Mouse (Mus musculus): ENCODE results near the gene Ccdc167.
"Not testable (repeated sequence)": the region's sequence is repeated elsewhere in the genome, so short reads cannot be mapped to it uniquely, and the experiment has no call there.

Ccdc167 gene

DNA sequence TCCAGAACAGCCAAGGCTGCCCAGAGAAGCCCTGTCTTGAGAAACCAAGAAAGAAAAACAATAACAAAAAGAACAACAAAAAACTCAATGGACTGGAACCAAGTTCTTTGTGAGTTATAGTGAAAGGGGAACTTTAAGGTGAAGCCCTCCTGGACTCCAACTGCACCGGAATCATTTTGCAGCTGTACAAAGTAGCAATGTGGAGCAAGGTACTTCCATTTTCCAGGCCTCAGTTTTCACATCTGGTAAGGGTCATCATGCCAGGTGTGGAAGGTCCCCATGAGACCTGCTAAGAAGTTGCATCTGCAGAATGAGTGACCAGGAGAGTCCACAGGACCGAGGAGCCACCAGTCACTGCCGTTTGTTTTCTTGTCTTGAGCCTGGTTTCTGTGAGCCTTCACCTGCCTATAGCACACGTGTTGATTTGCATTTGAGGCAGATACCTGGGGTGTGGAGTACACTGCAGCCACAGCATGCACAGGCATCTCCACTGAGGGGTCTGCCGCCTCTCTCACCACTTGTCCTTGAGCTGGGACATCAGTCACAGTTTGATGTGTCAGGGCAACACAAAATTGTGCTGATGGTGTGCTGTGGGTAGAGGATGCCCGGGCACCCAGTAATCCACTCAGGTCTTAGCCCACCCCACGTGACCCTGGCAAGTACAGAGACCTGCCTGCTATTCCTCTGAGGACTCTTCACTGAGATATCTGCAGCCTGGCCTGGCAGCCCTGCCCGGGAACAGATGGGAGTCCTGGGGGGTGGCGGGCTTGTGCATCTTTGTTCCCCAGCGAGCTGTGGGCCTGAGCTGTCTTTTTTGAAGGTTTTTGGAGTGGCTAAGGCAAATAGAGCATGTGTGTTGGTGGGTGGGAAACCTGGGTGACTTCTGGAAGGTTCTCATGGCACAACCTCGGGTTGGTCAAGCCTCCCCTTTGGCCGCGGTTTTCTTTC lies 3.1 kb upstream of the Ccdc167 start:
- DNase-seq, result peak; percentile 85 to 90

DNA sequence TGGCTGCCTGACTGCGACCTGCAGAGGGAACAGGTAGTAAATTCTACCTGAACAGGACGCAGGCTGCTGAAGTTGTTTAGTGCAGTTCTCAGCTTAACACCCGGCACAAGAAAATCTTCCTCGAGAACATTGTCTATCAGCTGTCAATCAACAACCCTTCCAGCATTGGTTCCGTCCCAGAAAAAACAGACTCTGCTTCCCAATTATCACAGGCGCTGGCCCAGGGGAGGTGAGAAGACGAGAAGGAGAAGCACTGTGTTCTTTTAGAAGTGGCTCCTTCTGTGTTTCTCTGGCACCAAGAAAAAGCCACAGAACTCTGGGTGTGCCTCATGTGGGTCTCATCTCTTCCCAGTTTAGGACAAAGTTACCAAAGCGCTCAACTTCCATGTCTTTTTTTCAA lies 1.8 kb upstream of the Ccdc167 start:
- DNase-seq, result no peak

DNA sequence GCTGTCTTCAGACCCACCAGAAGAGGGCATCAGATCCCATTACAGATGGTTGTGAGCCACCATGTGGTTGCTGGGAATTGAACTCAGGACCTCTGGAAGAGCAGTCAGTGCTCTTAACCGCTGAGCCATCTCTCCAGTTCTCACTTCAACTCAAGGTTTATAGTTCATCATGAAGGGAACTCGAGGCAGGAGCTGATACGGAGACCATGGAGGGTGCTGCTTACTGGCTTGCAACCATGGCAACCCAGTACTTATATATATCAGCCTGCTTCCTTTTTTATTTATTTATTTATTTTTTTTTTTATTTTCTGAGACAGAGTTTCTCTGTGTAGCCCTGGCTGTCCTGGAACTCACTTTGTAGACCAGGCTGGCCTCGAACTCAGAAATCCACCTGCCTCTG lies 3.1 kb downstream of the Ccdc167 start:
- not testable (repeated sequence) for DNase-seq

DNA sequence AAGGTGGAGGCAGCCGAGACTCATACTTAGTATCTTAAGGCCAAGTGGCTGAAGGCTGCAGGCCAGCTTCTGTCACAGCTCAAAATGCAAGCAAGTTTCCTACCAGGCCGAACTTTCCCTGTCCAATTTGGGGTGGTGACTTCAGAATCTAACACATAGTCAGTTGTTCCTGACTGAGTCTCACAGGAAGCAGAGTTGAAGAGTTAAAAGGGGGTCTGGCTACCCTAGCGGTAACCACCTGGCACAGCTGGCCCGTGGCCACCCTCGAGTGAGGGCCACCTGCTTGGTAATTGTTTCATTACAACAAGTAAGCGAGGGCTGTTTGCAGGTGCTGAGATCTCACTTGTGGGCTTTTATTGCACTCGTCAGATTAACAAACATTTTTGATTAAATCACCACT lies 4.3 kb downstream of the Ccdc167 start:
- peak; percentile 77 to 83 for DNase-seq

- DNase-seq, result no peak
These were observed 5.0 kb downstream of the Ccdc167 start for GRCm38 (mm10) chr17:29711745-29712431.

GRCm38 (mm10) chr17:29711076-29711744 lies 5.6 kb downstream of the Ccdc167 start:
- DNase-seq, result peak; percentile 92 to 93

DNA sequence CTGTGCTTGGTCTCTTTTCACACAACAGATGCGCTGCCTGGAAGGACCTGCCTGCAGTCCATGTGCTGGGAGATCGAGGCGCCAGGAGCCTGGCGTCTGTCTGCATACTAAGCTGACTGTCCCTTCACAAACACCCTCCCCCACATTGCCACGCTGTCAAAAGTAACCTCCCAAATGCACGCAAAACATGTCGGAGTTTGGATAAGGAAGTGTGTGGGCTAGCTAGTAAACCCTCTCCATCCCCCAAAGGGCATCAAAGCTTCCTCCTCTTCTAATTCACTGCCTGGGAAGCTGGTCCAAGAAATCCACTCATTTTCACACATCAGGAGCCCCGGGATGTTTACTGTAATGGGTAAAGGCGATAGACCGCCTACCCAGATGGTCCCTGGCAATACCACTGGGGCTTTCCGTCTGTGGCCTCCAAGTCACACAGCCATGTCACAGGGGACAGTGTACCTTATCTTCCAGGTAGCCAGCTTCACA lies 6.2 kb downstream of the Ccdc167 start:
- DNase-seq, result peak; percentile 65 to 80

DNA sequence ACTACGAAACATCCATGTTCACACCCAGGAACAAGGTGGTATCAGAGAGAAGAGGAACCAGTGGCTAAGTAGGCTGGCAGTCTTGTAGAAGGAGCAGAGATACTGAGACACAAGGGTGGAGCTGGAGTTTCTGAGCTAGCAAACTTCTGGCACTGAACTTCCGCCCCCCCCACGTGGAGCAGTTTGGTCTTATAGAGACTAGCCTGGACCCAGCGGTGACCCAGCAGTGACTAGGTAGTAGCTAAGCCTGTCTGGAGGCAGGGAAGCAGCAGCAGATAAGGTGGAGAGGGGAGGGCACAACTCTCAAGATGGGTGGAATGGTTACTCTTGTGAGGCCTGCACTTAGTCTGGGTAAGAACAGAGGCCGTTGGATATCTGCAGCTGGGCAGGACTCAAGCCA lies 8.1 kb downstream of the Ccdc167 start:
- DNase-seq, result no peak

- DNase-seq, result peak in 1 of 2 experiments; percentile 56
These were observed 9.8 kb downstream of the Ccdc167 start for GRCm38 (mm10) chr17:29706981-29707545.

GRCm38 (mm10) chr17:29705881-29706280 lies 11.0 kb downstream of the Ccdc167 start:
- no peak for DNase-seq

DNA sequence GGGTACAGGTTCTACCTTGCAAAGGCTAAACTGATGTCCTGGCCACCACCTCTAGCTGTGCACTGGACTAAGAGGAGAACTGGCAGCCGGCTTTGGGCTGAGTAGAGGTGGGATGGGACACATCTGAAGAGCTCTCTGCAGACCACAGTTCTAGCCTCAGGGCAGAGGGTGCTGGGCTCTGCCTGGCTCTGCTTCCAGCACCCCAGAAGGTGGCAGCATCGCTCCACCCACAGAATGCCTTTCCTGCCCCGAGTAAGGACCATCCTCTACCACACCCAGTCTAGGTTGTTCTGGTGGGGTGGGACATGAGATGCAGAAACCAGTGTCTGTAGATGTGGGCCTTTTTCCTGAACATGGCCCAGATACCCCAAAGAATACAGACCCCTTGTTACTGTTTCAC lies 12.1 kb downstream of the Ccdc167 start:
- DNase-seq, result peak; percentile 86 to 89

- peak; percentile 59 to 72 for DNase-seq
These were observed 13.7 kb downstream of the Ccdc167 start for GRCm38 (mm10) chr17:29702938-29703710.

DNA sequence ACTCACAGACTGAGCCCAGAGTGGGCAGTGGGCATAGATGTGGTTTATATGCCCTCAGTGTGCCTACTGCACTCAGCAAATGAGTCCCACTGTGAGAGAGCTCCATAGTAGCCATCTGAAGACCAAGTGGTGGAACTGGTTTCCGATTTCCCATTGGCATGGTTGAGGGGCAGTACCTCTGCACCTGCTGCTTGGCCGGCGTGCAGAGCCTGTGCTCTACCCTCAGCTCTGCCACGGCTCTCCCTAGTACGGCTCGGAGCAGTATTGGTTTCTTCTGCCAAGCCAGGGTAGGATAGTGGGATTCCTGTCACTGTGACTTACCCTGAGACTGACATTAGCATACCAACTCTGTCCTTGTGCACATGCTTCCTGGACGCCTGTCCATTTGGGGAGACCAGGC lies 16.3 kb downstream of the Ccdc167 start:
- no peak for DNase-seq

DNA sequence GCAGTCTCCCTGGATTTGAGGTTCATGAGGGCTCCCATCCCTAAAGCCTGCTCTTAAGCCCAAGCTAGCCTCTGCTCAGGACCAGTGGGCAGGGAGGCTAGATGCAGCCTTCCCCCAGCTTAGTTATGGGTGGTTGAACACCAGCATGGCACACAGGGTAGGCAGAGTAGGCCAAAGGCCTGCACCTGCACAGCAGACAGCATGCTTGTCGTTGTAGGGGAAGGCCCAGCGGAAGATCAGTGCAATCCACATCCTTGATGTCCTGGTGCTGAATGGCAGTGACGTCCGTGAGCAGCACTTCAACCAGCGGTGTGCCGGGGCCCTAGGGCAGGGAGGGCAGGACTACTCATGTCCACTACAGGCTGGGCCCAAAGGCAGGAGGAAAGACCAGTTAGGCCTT lies 18.4 kb downstream of the Ccdc167 start:
- no peak for DNase-seq

GRCm38 (mm10) chr17:29696940-29697339 lies 19.9 kb downstream of the Ccdc167 start:
- no peak for DNase-seq

- no peak for DNase-seq
These were observed 22.3 kb downstream of the Ccdc167 start for GRCm38 (mm10) chr17:29694516-29694915.

GRCm38 (mm10) chr17:29693571-29693970 lies 23.3 kb downstream of the Ccdc167 start:
- no peak for DNase-seq

GRCm38 (mm10) chr17:29692827-29693226 lies 24.0 kb downstream of the Ccdc167 start:
- no peak for DNase-seq

DNA sequence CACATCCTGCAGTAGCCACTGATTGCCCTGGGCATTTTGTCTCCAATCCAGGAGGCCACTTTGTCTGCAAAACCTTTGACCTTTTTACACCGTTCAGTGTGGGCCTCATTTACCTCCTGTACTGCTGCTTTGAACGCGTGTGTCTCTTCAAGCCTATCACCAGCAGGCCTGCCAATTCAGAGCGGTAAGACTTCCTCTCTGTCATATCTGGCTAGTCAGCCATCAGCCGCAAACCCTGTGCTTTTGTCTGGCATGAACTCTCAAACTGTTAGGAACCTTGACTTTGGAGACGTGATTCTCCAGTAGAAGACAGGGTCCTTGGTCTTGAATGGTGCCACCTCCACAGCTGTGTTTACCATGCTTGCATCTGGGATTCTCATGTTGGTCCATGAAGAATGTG lies 26.6 kb downstream of the Ccdc167 start:
- DNase-seq, result no peak

DNA sequence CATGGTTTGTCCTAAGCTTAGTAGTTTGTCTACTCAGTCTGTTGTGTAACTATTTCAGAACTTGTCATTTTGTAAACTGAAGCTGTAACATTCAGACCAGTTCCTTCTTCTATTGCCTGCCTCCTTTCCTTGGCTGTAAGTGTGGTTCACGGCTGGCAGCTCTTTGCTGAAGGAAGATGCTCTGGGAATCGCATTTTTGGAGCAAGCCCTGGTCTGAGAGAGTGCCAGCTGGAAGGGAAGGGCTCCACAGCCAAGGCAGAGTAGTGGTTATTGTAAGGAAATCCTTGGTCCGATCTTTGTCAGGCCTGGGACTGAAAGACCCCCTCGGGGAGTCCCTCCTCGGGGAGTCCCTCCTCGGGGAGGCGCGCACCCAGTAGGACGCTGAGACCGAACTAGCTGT lies 28.2 kb downstream of the Ccdc167 start:
- DNase-seq, result peak; percentile 89 to 91

GRCm38 (mm10) chr17:29687373-29687772 lies 29.5 kb downstream of the Ccdc167 start:
- peak; percentile 40 to 54 for DNase-seq

- DNase-seq, result no peak
These were observed 30.1 kb downstream of the Ccdc167 start for GRCm38 (mm10) chr17:29686771-29687170.
